Mouse (Mus musculus): ENCODE results near the gene Nfe2l1. TPM values are rescaled to one million over a fixed set of nuclear protein-coding genes. Genes with fewer than 3 reads are reported as not detected.

Gene Nfe2l1
- polyA plus RNA-seq, 1 experiment, result 63.0 TPM

- peak overlapping the region; percentile 81 for H3K4me3 ChIP-seq (ENCODE audit: extremely low read depth, insufficient read depth, insufficient read length)
- WGBS, result 9% methylated on average over 10 of the region's 10 CpGs
- peaks cover 9% of the 10 kb centered on the region for H3K36me3 ChIP-seq (ENCODE audit: control insufficient read depth, insufficient read depth, low read length)
- H3K27me3 ChIP-seq (ENCODE audit: control insufficient read depth, insufficient read depth, low read length), result no peaks in the 10 kb centered on the region
- no peak for DNase-seq (ENCODE audit: low read depth in 1 of 2, low spot score in 2 of 2)
- H3K4me1 ChIP-seq (ENCODE audit: control insufficient read depth, insufficient read depth, insufficient read length), result peaks cover 3% of the 10 kb centered on the region; the same call in 1 of the 2 replicates
- TF ChIP-seq POLR2A (IDR thresholded peaks at IDR 0.05; ENCODE audit: low read depth, low read length) (no peak), CTCF (IDR thresholded peaks at IDR 0.05; ENCODE audit: extremely low read depth, insufficient read depth, insufficient read length, insufficient replicate concordance) (no peak)
- H3K27ac ChIP-seq (ENCODE audit: insufficient read depth, low read length), result peak overlapping the region; percentile 95
Observed at GRCm38 (mm10) chr11:96828881-96829280, 887 bp downstream of the Nfe2l1 start.

GRCm38 (mm10) chr11:96827917-96828316 is 1.9 kb downstream of the Nfe2l1 start:
- H3K4me1 ChIP-seq (ENCODE audit: control insufficient read depth, insufficient read depth, insufficient read length), result peaks cover 10% of the 10 kb centered on the region
- H3K36me3 ChIP-seq (ENCODE audit: control insufficient read depth, insufficient read depth, low read length), result peaks cover 9% of the 10 kb centered on the region
- H3K27ac ChIP-seq (ENCODE audit: insufficient read depth, low read length), result no peak overlapping the region
- H3K27me3 ChIP-seq (ENCODE audit: control insufficient read depth, insufficient read depth, low read length), result no peaks in the 10 kb centered on the region
- H3K4me3 ChIP-seq (ENCODE audit: extremely low read depth, insufficient read depth, insufficient read length), result no peak overlapping the region
- TF ChIP-seq POLR2A (IDR thresholded peaks at IDR 0.05; ENCODE audit: low read depth, low read length) (no peak), CTCF (IDR thresholded peaks at IDR 0.05; ENCODE audit: extremely low read depth, insufficient read depth, insufficient read length, insufficient replicate concordance) (no peak)
- no peak for DNase-seq (ENCODE audit: low read depth in 1 of 2, low spot score in 2 of 2)
- WGBS, result 81% methylated on average over 9 of the region's 9 CpGs

GRCm38 (mm10) chr11:96827062-96827581 is 2.6 kb downstream of the Nfe2l1 start:
- Histone ChIP-seq H3K4me1 (ENCODE audit: control insufficient read depth, insufficient read depth, insufficient read length) (peaks cover 16% of the 10 kb centered on the region), H3K27ac (ENCODE audit: insufficient read depth, low read length) (no peak overlapping the region), H3K27me3 (ENCODE audit: control insufficient read depth, insufficient read depth, low read length) (no peaks in the 10 kb centered on the region), H3K36me3 (ENCODE audit: control insufficient read depth, insufficient read depth, low read length) (peaks cover 9% of the 10 kb centered on the region), H3K4me3 (ENCODE audit: extremely low read depth, insufficient read depth, insufficient read length) (no peak overlapping the region)
- no peak for TF ChIP-seq POLR2A (IDR thresholded peaks at IDR 0.05; ENCODE audit: low read depth, low read length)
- TF ChIP-seq CTCF (IDR thresholded peaks at IDR 0.05; ENCODE audit: extremely low read depth, insufficient read depth, insufficient read length, insufficient replicate concordance), result no peak
- DNase-seq (ENCODE audit: low read depth in 1 of 2, low spot score in 2 of 2), result no peak
- WGBS, result 83% methylated on average over 12 of the region's 12 CpGs

- Histone ChIP-seq H3K4me3 (ENCODE audit: extremely low read depth, insufficient read depth, insufficient read length) (no peak overlapping the region), H3K4me1 (ENCODE audit: control insufficient read depth, insufficient read depth, insufficient read length) (peaks cover 16% of the 10 kb centered on the region), H3K27me3 (ENCODE audit: control insufficient read depth, insufficient read depth, low read length) (no peaks in the 10 kb centered on the region), H3K27ac (ENCODE audit: insufficient read depth, low read length) (no peak overlapping the region), H3K36me3 (ENCODE audit: control insufficient read depth, insufficient read depth, low read length) (peaks cover 12% of the 10 kb centered on the region)
- DNase-seq (ENCODE audit: low read depth in 1 of 2, low spot score in 2 of 2), result no peak
- no peak for TF ChIP-seq POLR2A (IDR thresholded peaks at IDR 0.05; ENCODE audit: low read depth, low read length)
- no peak for TF ChIP-seq CTCF (IDR thresholded peaks at IDR 0.05; ENCODE audit: extremely low read depth, insufficient read depth, insufficient read length, insufficient replicate concordance)
- 85% methylated on average over 2 of the region's 2 CpGs for WGBS
Observed at GRCm38 (mm10) chr11:96826481-96826880, 3.3 kb downstream of the Nfe2l1 start.

GRCm38 (mm10) chr11:96824783-96825495 is 4.8 kb downstream of the Nfe2l1 start:
- no peak overlapping the region for H3K4me3 ChIP-seq (ENCODE audit: extremely low read depth, insufficient read depth, insufficient read length)
- H3K27me3 ChIP-seq (ENCODE audit: control insufficient read depth, insufficient read depth, low read length), result no peaks in the 10 kb centered on the region
- TF ChIP-seq POLR2A (IDR thresholded peaks at IDR 0.05; ENCODE audit: low read depth, low read length) (no peak), CTCF (IDR thresholded peaks at IDR 0.05; ENCODE audit: extremely low read depth, insufficient read depth, insufficient read length, insufficient replicate concordance) (no peak)
- WGBS, result 67% methylated on average over 7 of the region's 7 CpGs
- H3K36me3 ChIP-seq (ENCODE audit: control insufficient read depth, insufficient read depth, low read length), result peaks cover 26% of the 10 kb centered on the region
- peaks cover 16% of the 10 kb centered on the region for H3K4me1 ChIP-seq (ENCODE audit: control insufficient read depth, insufficient read depth, insufficient read length)
- H3K27ac ChIP-seq (ENCODE audit: insufficient read depth, low read length), result peak overlapping the region; percentile 25; the same call in 1 of the 2 replicates
- DNase-seq (ENCODE audit: low read depth in 1 of 2, low spot score in 2 of 2), result no peak

- H3K27me3 ChIP-seq (ENCODE audit: control insufficient read depth, insufficient read depth, low read length), result no peaks in the 10 kb centered on the region
- TF ChIP-seq POLR2A (IDR thresholded peaks at IDR 0.05; ENCODE audit: low read depth, low read length) (no peak), CTCF (IDR thresholded peaks at IDR 0.05; ENCODE audit: extremely low read depth, insufficient read depth, insufficient read length, insufficient replicate concordance) (no peak)
- no peak overlapping the region; the same call in 1 of the 2 replicates for H3K27ac ChIP-seq (ENCODE audit: insufficient read depth, low read length)
- peaks cover 33% of the 10 kb centered on the region for H3K36me3 ChIP-seq (ENCODE audit: control insufficient read depth, insufficient read depth, low read length)
- peak; percentile 65 to 86 for DNase-seq (ENCODE audit: low read depth in 1 of 2, low spot score in 2 of 2)
- peak overlapping the region; percentile 60 for H3K4me3 ChIP-seq (ENCODE audit: extremely low read depth, insufficient read depth, insufficient read length)
- WGBS, result 3% methylated on average over 25 of the region's 26 CpGs
- H3K4me1 ChIP-seq (ENCODE audit: control insufficient read depth, insufficient read depth, insufficient read length), result peaks cover 16% of the 10 kb centered on the region
Observed at GRCm38 (mm10) chr11:96823880-96824782, 5.6 kb downstream of the Nfe2l1 start.
